Mouse (Mus musculus) kidney, adult 2 months (tissue): ENCODE results near the gene 1700012B07Rik.

Experiments used
- CTCF ChIP-seq: fragments of 200-500 bp; conservative IDR thresholded peaks from 2 replicates; pipeline ENCODE4 v1.5.1; 2011; ENCODE audit warnings: low read depth, mild to moderate bottlenecking, control low read depth, low read length, moderate library complexity, mixed read lengths; ENCODE audit not compliant: insufficient read depth, insufficient read length
- POLR2A ChIP-seq: fragments of 200-500 bp; IDR thresholded peaks from one replicate; pipeline ENCODE4 v1.6.1; 2011; ENCODE audit warnings: low read depth, low read length, control low read depth

DNA sequence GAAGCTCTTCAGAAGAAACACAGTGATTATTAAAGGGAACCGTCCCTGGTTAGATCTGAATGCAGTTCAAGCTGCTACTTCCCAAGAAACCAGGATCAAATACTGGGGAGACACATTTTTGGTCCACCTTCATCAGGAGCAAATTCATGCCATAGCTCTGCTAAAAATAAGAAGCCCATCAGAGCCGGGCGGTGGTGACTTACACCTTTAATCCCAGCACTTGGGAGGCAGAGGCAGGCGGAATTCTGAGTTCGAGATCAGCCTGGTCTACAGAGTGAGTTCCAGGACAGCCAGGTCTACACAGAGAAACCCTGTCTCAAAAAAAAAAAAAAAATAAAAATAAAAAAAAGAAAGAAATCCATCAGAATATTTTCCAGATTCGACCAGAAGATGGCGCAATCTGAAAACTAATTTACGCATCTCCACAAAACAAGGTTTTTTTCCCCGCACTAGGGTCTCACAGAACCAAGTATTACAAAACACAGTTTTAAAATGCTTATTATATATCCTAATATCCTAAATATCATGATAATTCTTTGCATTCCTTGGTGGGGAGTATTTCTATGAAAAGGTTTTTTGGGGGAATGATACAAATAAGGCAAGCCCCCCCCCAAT, 45.4 kb upstream of the 1700012B07Rik start:
- no peak for TF ChIP-seq POLR2A
- TF ChIP-seq CTCF: no peak
